Mouse (Mus musculus) cerebellum, adult 2 months (tissue): Measurements from ENCODE around the gene Slc35b4. TPM values are rescaled to one million over a fixed set of nuclear protein-coding genes. Genes with fewer than 3 reads are reported as not detected.

Source experiments
- DNase-seq, 2 experiments: peaks; one replicate each; pipeline ENCODE4 v3.0.0; 2021
- H3K27ac ChIP-seq: fragments of 200-500 bp; 2 replicates; pipeline ENCODE4 v1.5.1; 2012; ENCODE audit warnings: low read length, control low read depth, inconsistent platforms; ENCODE audit not compliant: insufficient read depth
- H3K27me3 ChIP-seq: fragments of 200-500 bp; 2 replicates; pipeline ENCODE4 v1.6.1; 2012; ENCODE audit warnings: inconsistent platforms, mild to moderate bottlenecking, low read length, moderate library complexity; ENCODE audit not compliant: control insufficient read depth, insufficient read depth
- H3K4me1 ChIP-seq: fragments of 200-500 bp; 2 replicates; pipeline ENCODE4 v1.6.1; 2011; ENCODE audit warnings: low read length; ENCODE audit not compliant: control insufficient read depth, insufficient read depth
- H3K4me3 ChIP-seq: fragments of 200-500 bp; replicated peaks from 2 replicates; pipeline ENCODE3; 2011; ENCODE audit warnings: mild to moderate bottlenecking, low read depth, low read length, control low read depth; ENCODE audit not compliant: insufficient read depth
- CTCF ChIP-seq: fragments of 200-500 bp; IDR thresholded peaks from 2 replicates; pipeline ENCODE4 v1.5.1; 2011; ENCODE audit warnings: low read depth, mild to moderate bottlenecking, control low read depth, low read length, moderate library complexity, borderline replicate concordance; ENCODE audit not compliant: insufficient read depth
- POLR2A ChIP-seq: fragments of 200-500 bp; IDR thresholded peaks from 2 replicates; pipeline ENCODE4 v1.6.1; 2011; ENCODE audit warnings: low read length, control low read depth, borderline replicate concordance; ENCODE audit not compliant: insufficient read depth
- WGBS: fragments of 180-500 bp; shearing (Covaris S2); methylation state at CpG from one replicate; pipeline ENCODE4 v1.1.7; 2018; 5-methylcytosine and 5-hydroxymethylcytosine counted together
- polyA plus RNA-seq: library from polyadenylated mRNA; depleted of rRNA; stranded (reverse); fragments of >200 nt; gene quantifications from 2 replicates; pipeline ENCODE4 v1.2.3, GENCODE M21; 2012

The Slc35b4 gene
- polyA plus RNA-seq, 1 experiment: 46.4 TPM

- 81% methylated on average over 3 of the region's 3 CpGs for WGBS
- peaks cover 3% of the 10 kb centered on the region; the same call in 1 of the 2 replicates for H3K4me1 ChIP-seq
- TF ChIP-seq POLR2A: no peak
- no peak for TF ChIP-seq CTCF
- H3K27me3 ChIP-seq: no peaks in the 10 kb centered on the region
- no peak overlapping the region for H3K4me3 ChIP-seq
- no peak for DNase-seq
- H3K27ac ChIP-seq: no peak overlapping the region
These were observed 2.1 kb upstream of the Slc35b4 start for GRCm38 (mm10) chr6:34179007-34179406.

GRCm38 (mm10) chr6:34176111-34176863 is 624 bp downstream of the Slc35b4 start:
- WGBS: 1% methylated on average over 29 of the region's 29 CpGs

GRCm38 (mm10) chr6:34174715-34175114 is 2.2 kb downstream of the Slc35b4 start:
- Histone ChIP-seq H3K4me3 (no peak overlapping the region), H3K27me3 (no peaks in the 10 kb centered on the region), H3K27ac (no peak overlapping the region), H3K4me1 (peaks cover 6% of the 10 kb centered on the region; the same call in 1 of the 2 replicates)
- DNase-seq: no peak
- WGBS: 91% methylated on average over 8 of the region's 8 CpGs
- TF ChIP-seq CTCF (no peak), POLR2A (no peak)

More at GRCm38 (mm10) chr6:34176111-34176863, 624 bp downstream of the Slc35b4 start:
- H3K27ac ChIP-seq: peak overlapping the region; percentile 12; the same call in 1 of the 2 replicates
- no peak for TF ChIP-seq POLR2A
- no peak for TF ChIP-seq CTCF
- no peaks in the 10 kb centered on the region for H3K27me3 ChIP-seq
- DNase-seq: no peak
- peak overlapping the region; percentile 78 for H3K4me3 ChIP-seq
- H3K4me1 ChIP-seq: peaks cover 6% of the 10 kb centered on the region; the same call in 1 of the 2 replicates

GRCm38 (mm10) chr6:34173251-34173650 is 3.7 kb downstream of the Slc35b4 start:
- H3K27ac ChIP-seq: no peak overlapping the region
- DNase-seq: no peak
- 62% methylated on average over 12 of the region's 12 CpGs for WGBS
- H3K4me1 ChIP-seq: peaks cover 6% of the 10 kb centered on the region; the same call in 1 of the 2 replicates
- no peak for TF ChIP-seq POLR2A
- TF ChIP-seq CTCF: no peak
- no peak overlapping the region for H3K4me3 ChIP-seq
- no peaks in the 10 kb centered on the region for H3K27me3 ChIP-seq

GRCm38 (mm10) chr6:34171748-34172457 is 5.0 kb downstream of the Slc35b4 start:
- DNase-seq: no peak
- Histone ChIP-seq H3K4me1 (peaks cover 6% of the 10 kb centered on the region; the same call in 1 of the 2 replicates), H3K4me3 (no peak overlapping the region), H3K27ac (no peak overlapping the region), H3K27me3 (no peaks in the 10 kb centered on the region)
- 84% methylated on average over 12 of the region's 12 CpGs for WGBS
- TF ChIP-seq CTCF (no peak), POLR2A (no peak)

- no peaks in the 10 kb centered on the region for H3K27me3 ChIP-seq
- DNase-seq: no peak
- 76% methylated on average over 7 of the region's 7 CpGs for WGBS
These were observed 5.9 kb downstream of the Slc35b4 start for GRCm38 (mm10) chr6:34170844-34171494.

GRCm38 (mm10) chr6:34168834-34169233 is 8.1 kb downstream of the Slc35b4 start:
- Histone ChIP-seq H3K27ac (no peak overlapping the region), H3K27me3 (no peaks in the 10 kb centered on the region), H3K4me1 (0 out of 2 replicates have a peak, but pooled peaks cover 3% of the 10 kb centered on the region), H3K4me3 (no peak overlapping the region)
- no peak for DNase-seq
- no peak for TF ChIP-seq POLR2A
- 30% methylated on average over 3 of the region's 3 CpGs for WGBS

More at GRCm38 (mm10) chr6:34170844-34171494, 5.9 kb downstream of the Slc35b4 start:
- Histone ChIP-seq H3K27ac (no peak overlapping the region), H3K4me1 (peaks cover 4% of the 10 kb centered on the region; the same call in 1 of the 2 replicates), H3K4me3 (no peak overlapping the region)
- no peak for TF ChIP-seq POLR2A
- TF ChIP-seq CTCF: no peak

- DNase-seq: no peak
- H3K4me1 ChIP-seq: no peaks in the 10 kb centered on the region
- no peak overlapping the region for H3K27ac ChIP-seq
- no peak for TF ChIP-seq POLR2A
- TF ChIP-seq CTCF: no peak
- 74% methylated on average over 9 of the region's 9 CpGs for WGBS
- H3K4me3 ChIP-seq: no peak overlapping the region
- H3K27me3 ChIP-seq: no peaks in the 10 kb centered on the region
These were observed 13.9 kb downstream of the Slc35b4 start for GRCm38 (mm10) chr6:34163014-34163413.
